Mouse (Mus musculus) cerebellum, postnatal 4 days (tissue): ENCODE data around the gene Etv2.
A peak's percentile ranks its signal among the peaks of the same experiment; 100 is the strongest.

Experiments
- DNase-seq, 2 experiments: peaks; one replicate each; pipeline ENCODE4 v3.0.0; 2022; ENCODE audit warnings: low spot score in 2 of 2, mixed read lengths in 1 of 2

The Etv2 gene

DNA sequence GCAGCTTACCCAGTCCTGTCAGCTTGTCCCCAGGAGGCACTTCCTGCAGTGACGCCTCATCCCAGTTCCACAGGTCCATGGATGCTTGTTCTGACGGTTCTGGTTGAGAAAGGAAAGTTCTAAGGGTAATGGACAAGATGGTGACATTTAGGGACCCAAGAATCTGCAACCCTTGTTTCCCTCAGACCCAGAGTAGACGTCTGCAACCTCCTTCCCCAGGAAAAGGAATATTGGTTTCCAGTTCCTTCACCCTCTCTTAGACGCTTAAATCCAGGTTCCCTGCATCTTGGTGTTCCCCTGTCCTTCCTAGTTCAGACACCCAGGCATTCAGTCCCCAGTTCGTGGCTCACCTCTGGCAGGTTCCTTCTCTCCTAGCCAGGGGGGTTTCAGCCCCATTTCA is at the start of gene Etv2:
Gene Etv2, minus strand, starts transcription at position 101 of the 400 bp plus-strand sequence.
- DNase-seq, result no peak

GRCm38 (mm10) chr7:30683425-30683824 is 47.8 kb upstream of the Etv2 start:
- no peak for DNase-seq

DNA sequence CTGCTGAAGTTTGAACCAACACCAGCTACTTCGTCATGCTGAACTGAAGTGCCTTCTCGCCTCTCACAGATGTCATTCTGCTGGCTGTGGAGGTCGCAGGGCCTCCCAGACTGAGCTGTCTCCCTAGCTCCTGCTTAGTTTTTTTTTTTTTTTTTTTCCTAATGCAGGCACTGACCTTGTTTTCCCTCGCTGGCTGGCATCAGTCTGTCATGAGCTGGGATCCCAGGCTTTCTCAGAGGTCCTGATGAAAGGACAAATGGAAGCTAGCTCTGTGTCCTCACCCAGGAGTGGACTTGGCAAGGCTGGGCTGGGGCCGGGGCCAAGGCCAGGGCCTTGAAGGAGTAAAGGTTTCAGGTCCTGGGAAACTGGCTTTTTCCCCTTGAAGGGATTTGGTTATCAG is 46.2 kb upstream of the Etv2 start:
- DNase-seq, result no peak

GRCm38 (mm10) chr7:30678263-30678975 is 42.8 kb upstream of the Etv2 start:
- peak in 1 of 2 experiments; percentile 71 for DNase-seq

DNA sequence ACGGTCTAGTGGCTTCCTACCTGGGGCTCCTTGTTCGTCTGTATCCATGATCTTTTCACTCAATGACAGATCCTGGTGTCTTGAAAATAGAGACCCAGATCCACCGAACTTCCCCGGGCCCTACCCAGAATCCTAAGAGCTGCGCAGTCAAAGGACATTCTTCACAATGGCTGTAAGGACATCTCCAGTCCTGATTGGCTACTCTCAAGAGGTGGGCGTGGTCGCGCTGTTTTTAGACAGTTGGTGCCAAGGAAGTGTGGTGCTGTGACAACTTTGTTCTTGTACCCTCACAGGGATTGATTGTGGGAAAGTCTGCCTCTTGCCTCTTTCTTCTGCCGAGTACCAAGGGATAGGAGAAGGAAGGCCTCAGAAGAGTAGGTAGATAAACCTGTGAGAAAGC is 35.8 kb upstream of the Etv2 start, which contains the start of gene Pmis2:
Gene Pmis2, minus strand, starts transcription at position 126 of the 400 bp plus-strand sequence.
- DNase-seq, result no peak

GRCm38 (mm10) chr7:30669229-30669628 is 33.6 kb upstream of the Etv2 start:
- DNase-seq, result no peak

GRCm38 (mm10) chr7:30665321-30665720 is 29.7 kb upstream of the Etv2 start:
- peak in 1 of 2 experiments; percentile 12 for DNase-seq

DNA sequence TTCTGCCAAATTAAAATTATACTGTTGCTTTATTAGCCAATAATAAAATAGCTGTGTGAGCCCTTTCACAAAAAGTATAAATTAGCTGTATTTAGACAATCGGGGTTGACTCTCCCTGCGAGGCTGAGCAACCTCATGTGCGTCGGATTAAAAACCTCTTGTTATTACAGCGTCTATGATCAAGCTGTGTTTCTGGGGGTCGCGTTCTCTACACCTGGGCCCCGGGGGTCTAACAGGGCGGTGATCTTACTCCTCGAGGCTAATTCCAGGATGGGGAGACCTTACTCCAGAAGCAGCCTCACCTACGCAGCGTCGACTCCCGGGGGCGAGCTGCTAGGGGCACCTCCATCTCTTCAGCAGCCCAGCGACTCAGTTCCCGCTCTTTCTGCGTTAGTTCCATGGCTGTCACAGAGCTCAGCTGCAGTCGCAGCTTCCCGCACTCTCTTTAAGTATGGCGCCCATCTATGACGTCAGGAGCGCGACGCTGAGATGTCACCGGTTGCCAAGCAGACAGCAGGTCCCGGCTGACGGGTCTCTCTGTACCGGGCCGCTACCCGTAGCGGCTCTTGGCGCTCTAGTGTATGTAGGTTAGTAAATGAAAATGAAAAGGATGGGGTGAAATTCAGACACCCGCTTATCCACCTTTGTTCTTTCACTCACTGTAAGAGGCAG is 29.0 kb upstream of the Etv2 start, which contains the start of gene Haus5:
Gene Haus5, minus strand, starts transcription at position 466 of the 672 bp plus-strand sequence.
- peak; percentile 81 to 93 for DNase-seq

DNA sequence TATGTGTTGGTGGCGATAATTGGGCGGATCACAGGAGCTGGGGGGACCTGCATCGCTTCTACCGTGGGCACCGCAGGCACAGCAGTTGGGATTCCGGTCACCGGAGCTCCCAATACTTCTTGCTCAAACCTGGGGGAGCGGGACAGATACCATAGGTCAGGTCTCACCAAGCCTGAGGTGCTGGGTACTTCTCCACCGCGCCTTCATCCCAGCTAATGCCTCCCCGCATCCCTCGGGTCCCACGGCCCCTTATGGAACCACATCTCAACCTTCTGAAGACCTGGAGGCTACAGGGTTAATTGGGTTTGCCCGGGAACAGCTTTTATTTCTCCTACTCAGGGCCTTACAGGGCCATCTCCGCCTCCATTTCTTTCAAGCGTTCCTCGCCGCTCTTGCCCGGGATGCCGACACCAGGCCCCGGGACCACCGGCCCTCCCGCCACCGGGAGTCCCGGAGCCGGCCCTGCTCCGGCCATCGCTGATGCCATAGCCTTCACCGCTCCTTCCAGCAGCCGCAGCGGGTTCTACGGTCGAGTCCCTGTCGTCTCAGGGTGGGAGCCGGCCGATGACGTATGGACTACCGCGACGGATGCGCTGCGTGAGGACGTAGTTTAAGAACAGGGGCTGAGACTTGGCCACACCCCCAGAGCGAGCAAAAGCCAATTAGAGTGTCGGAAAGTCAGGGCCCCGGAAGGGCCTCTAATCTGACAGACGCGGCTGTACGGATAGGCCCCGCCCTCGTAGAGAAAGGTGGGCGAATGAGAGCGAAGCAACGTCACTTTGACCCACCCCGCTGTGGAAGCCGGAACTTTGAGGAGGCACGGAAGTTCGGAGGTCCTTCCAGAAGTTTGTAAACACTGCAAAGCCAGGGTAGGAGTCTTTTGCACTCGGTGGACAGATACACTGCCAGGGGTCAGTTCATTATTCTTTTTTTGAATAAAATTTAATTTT is 14.2 kb upstream of the Etv2 start, which contains the start of gene Rbm42:
Gene Rbm42, minus strand, starts transcription at position 727 of the 950 bp plus-strand sequence.
- DNase-seq, result peak; percentile 85 to 95

DNA sequence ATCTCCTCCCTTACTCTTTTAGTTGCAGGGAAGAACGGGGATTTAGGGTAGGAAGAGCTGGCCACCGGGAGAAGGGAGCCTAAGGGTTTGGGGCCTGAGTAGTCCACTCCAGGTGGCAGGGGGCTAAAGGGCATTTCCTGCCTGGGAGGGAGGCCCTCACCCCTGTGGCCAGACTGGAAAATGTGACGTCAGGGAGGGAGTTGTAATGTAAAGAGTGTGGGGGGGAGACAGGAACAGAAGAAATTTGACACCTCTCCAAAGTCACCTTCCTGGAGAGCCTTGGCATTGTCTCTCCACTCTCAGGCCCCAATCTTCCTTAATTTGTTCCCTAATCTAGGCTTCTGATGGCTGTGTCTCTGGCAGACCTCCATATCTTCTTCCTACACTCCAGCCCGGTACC is 3.4 kb upstream of the Etv2 start:
- DNase-seq, result no peak

- no peak for DNase-seq
Observed at GRCm38 (mm10) chr7:30636395-30636794, 743 bp upstream of the Etv2 start.

DNA sequence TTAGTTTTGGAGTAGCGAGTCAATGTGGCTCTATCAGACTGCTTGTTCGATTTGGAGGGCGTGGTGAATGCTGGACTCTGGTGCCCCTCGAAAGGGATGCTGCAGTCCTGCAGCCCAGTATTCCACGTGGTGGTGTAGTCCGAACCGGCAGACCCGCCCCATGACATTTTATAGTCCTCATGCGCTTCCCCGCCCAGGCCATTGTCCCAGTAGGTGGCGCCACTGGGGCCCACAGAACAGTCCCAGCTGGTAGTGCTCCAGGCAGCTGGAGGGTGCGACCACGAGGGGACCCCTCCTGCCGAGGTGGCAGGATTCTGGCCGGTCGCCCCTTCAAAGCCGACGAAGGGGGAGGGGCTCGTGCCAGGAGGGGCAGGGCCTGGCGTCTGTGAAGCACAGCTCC is 1.0 kb downstream of the Etv2 start:
- peak; percentile 46 to 72 for DNase-seq

DNA sequence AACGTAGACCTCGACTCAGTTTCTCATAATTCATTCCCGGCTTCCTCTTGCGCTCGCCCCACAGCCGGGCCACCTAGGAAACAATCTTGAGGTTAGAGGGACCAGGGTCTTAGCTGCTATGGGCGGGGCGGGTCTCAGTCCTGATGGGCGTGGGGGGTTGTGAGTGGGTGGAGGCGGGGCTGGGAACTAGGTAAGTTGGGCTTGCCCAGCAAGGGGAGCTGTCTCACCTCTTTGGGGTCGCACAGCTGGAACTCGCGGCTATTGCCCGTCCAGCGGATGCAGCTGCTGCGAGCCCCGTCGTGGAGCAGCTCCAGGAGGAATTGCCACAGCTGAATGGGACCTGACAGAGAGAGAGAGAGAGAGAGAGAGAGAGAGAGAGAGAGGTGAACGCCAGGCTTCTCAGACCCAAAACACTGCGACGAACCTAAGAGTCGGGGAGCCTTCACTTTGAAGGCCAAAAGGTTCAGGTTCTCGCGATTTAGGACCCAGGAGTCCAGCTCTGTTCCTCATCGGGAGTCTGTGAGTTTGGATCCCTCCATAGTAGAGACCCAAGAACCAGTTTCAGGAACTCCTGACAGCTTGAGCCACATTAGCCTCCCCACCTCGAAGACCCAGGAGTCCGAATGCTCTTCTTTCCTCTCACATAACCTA is 1.8 kb downstream of the Etv2 start:
- no peak for DNase-seq

DNA sequence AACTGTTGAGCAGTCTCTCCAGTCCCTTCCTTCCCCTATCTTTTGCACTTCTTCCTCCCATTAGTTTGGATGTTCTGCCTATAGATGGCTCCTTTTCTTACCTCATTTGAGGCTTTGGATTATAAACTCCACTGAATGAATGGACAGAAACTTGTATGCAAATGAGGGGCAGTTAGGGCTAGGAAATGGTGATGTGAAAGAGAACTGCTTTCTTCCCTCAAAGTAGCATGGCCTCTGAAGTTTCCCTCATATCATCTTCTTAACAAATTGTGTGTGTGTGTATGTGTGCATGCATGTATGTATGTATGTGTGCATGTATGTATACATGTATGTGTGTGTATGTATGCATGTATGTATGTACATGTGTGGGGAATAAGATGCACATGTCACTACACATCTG is 6.6 kb downstream of the Etv2 start:
- no peak for DNase-seq

DNA sequence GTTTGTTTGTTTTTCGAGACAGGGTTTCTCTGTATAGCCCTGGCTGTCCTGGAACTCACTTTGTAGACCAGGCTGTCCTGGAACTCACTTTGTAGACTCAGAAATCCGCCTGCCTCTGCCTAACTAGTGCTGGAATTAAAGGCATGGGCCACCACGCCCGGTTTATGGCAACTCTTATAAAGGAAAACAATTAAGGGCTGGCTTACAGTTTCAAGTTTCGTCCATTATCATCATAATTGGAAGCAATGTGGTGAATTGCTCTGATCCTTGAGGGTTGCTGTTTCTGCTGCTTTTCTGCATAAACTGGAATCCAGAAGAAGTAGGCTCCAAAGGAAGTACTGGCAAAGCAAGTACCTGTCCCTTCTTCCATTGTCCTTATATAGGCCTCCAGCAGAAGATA is 9.0 kb downstream of the Etv2 start:
- no peak for DNase-seq

- DNase-seq, result peak; percentile 51 to 75
Observed at GRCm38 (mm10) chr7:30625530-30626384, 9.9 kb downstream of the Etv2 start, which contains the start of gene Cox6b1. Cox6b1 (minus strand) TSS chr7:30626151.

GRCm38 (mm10) chr7:30619202-30619601 is 16.4 kb downstream of the Etv2 start:
- DNase-seq, result peak in 1 of 2 experiments; percentile 31

GRCm38 (mm10) chr7:30618658-30619057 is 17.0 kb downstream of the Etv2 start:
- no peak for DNase-seq

- DNase-seq, result no peak
Observed at GRCm38 (mm10) chr7:30615049-30615760, 20.4 kb downstream of the Etv2 start.

- no peak for DNase-seq
Observed at GRCm38 (mm10) chr7:30614454-30614853, 21.2 kb downstream of the Etv2 start.
